Mouse (Mus musculus) kidney, adult 9 months (tissue): ENCODE results near the gene Tstd1.

Experiments used
- DNase-seq: peaks from one replicate; pipeline ENCODE4 v3.0.0; 2022

Tstd1 gene

DNA sequence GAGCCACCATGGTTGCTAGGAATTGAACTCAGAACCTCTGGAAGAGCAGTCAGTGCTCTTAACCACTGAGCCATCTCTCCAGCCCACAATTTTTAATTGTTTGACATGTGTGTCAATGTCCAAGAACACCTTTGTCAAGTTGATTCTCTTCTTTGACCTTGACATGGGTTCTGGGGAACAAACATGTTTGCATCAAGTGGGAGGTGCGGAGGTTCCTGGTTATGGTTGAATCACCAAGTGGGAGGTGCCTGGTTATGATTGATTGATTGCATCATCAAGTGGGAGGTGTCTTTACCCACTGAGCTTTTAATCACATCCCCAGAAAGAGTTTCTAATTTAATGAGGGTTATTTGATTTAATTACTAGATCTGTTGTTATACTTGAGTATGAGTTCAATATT lies 38.9 kb downstream of the Tstd1 start:
- DNase-seq, result no peak

DNA sequence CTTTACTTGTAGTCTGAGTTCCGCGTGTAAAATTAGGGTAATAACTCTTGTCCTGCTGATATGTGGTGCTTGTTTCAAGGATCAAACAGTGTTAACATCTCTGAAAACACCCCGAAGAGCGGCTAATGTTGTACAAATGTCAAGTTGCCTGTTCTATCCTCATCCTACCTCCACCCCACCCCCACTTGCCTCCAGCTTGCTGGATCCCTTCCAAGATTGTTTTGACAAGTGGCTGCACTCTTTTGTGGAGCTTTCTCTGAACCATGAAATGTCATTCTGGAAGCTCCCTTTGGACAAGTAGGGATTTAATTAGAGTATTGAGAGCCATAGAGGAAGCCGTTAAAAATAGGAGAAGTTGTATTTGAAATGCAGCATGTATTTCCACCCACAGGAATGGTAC lies 41.1 kb downstream of the Tstd1 start:
- DNase-seq, result peak; percentile 46

DNA sequence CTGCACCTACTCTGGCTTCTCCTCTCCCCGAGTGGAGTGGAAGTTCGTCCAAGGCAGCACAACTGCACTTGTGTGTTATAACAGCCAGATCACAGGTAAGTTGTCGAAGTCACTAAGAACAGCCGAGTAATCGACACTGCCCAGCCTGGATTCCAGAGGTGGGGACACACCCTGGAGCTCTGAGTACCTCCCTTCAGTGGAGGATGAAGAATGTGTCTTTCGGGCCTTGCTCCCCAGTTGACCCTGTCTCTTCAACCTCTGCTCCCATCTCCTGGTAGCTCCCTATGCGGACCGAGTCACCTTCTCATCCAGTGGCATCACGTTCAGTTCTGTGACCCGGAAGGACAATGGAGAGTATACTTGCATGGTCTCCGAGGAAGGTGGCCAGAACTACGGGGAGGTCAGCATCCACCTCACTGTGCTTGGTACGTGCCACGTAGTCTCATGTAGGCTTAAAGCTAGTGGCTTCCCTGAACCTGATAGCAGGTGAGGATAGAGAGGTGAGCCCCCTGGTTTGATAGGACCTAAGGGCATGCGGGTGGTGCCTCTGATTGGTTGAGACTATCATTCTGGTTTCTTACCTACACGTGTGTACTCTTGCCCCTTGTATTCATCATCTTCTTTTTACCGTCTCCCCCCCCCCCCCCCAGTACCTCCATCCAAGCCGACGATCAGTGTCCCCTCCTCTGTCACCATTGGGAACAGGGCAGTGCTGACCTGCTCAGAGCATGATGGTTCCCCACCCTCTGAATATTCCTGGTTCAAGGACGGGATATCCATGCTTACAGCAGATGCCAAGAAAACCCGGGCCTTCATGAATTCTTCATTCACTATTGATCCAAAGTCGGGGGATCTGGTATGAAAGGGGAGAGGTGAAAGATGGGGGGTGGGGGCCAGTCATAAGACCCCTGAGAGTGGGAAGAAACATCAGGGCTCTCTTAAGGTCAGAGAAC lies 42.2 kb downstream of the Tstd1 start:
- no peak for DNase-seq

DNA sequence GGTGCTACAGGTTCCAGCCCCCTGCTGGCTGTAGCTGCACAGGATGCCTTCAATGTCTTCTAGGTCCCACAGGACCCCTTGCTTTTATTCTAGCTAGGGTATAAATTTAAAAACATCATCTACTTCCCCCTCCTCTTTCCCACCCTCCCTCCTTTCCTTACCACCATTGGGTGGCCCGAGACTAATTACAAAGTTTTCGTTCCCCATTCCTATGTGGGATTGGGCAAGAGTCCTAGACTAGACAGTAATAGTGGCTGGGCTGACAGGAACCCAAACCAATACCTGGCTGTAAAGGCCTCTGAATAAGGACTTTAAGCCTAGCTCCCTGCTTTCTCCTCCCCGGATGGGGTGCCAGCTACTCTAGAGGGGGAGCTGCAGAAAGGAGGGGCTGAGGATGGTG lies 44.5 kb downstream of the Tstd1 start:
- no peak for DNase-seq

DNA sequence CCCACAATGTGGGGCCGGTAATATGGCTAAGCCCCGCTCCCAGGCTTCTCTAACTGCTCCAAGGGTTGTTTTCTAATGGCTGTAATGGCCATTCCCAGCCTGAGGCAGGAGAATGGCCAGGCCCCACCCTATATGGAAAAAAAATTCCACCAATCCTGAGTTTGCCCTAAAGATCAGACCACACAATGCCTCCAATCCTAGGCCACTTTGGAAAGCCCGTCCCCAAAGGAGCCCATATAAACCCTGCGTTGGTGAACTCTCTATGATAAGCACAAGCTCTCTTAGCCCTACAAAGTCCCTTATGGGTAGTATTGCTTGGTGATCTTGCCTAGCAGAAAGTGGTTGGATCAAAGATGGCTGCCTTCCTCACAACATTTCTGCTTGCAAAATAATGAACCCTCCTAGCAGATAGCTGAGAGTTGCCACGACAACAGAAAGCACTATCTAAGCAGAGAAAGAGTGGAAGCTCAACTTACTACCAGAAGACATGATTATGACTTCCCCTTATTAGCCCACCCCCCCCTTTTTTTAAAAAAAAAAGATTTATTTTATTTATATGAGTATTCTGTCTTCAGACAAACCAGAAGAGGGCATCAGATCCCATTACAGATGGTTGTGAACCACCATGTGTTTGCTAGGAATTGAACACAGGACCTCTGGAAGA lies 47.2 kb downstream of the Tstd1 start:
- no peak for DNase-seq

DNA sequence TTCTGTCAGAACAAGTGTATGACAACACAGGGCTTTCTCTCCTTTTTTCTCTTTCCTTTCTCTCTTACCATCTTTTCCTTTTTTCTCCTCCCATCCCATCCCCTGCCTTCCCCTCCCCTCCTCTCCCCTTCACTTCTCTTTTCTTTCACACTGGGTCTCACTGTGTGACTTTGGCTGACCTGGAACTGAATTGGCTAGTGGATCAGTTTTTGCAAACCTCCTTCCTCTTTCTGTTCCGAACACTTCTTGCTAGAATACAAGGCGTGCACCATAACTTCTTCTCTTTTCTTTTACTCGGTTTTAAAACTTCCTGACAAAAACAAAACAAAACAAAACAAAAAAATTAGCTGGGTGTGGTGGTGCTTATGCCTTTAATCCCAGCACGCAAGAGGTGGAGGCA lies 47.9 kb downstream of the Tstd1 start:
- no peak for DNase-seq

DNA sequence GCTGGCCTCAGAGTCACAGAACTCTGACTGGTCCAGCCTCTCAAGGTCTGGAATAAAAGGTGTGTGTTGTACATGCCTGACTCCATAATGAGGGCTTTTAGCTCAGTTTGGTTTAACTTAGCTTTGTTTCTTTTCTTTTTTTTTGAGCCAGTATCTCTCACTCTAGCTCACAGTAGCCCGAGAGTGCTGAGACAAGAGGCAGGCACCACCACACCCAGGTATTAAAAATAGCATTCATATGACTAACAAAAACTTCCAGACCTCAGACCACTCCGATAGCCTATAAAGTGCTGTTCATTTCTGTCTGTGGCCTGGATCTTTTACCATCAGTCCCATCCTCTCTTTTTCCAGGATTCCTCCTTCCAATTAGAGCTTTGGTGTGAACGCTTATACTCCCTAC lies 51.0 kb downstream of the Tstd1 start:
- DNase-seq, result no peak
